Mouse (Mus musculus) kidney, embryonic 14.5 days (tissue): ENCODE results near the gene Pde4b. TPM values are rescaled to one million over a fixed set of nuclear protein-coding genes. Genes with fewer than 3 reads are reported as not detected.

ENCODE experiments used
- ATAC-seq: fragments of 200-750 bp; cut with Nextera tagmentation; 2 replicates; pipeline ENCODE4 v1.8.0; 2017; ENCODE audit warnings: moderate number of reproducible peaks, mild to moderate bottlenecking, moderate TSS enrichment, moderate library complexity; ENCODE audit not compliant: low FRiP score, low TSS enrichment
- H3K27ac ChIP-seq: fragments of 300-500 bp; sonication (generic); 2 replicates; pipeline ENCODE4 v1.5.1; 2014; ENCODE audit warnings: low read depth, mild to moderate bottlenecking, low read length, moderate library complexity, mixed read lengths
- H3K27me3 ChIP-seq: fragments of 300-500 bp; sonication (generic); 2 replicates; pipeline ENCODE4 v1.6.1; 2014; ENCODE audit warnings: mild to moderate bottlenecking, low read length; ENCODE audit not compliant: control insufficient read depth, insufficient read depth
- H3K36me3 ChIP-seq: fragments of 300-500 bp; sonication (generic); 2 replicates; pipeline ENCODE4 v1.6.1; 2014; ENCODE audit warnings: low read length, mixed read lengths; ENCODE audit not compliant: control insufficient read depth, insufficient read depth
- H3K4me1 ChIP-seq: fragments of 300-500 bp; sonication (generic); 2 replicates; pipeline ENCODE4 v1.6.1; 2014; ENCODE audit warnings: low read length, mixed read lengths; ENCODE audit not compliant: control insufficient read depth, insufficient read depth
- H3K4me2 ChIP-seq: fragments of 300-500 bp; sonication (generic); replicated peaks from 2 replicates; pipeline ENCODE4 v1.6.1; 2014; ENCODE audit warnings: low read depth, mild to moderate bottlenecking, low read length
- H3K4me3 ChIP-seq: fragments of 300-500 bp; sonication (generic); 2 replicates; pipeline ENCODE4 v1.5.1; 2014; ENCODE audit warnings: mild to moderate bottlenecking, low read length
- H3K9ac ChIP-seq: fragments of 300-500 bp; sonication (generic); 2 replicates; pipeline ENCODE4 v1.6.1; 2014; ENCODE audit warnings: low read depth, mild to moderate bottlenecking, low read length, moderate library complexity
- H3K9me3 ChIP-seq: fragments of 300-500 bp; sonication (generic); 2 replicates; pipeline ENCODE4 v1.6.1; 2016; ENCODE audit warnings: low read length; ENCODE audit not compliant: control insufficient read depth
- WGBS: fragments of 180-500 bp; shearing (Covaris S2); extraction: QIAGEN DNeasy Blood & Tissue Kit; methylation state at CpG from one replicate; pipeline ENCODE4 v1.1.7; 2014; 5-methylcytosine and 5-hydroxymethylcytosine counted together
- polyA plus RNA-seq: library from polyadenylated mRNA; unstranded; fragments of >200 nt; fragmentation: Nextera tagmentation; extraction: Ambion mirVana; gene quantifications from 2 replicates; pipeline ENCODE4 v1.2.1, GENCODE M21; 2014

The Pde4b gene
- polyA plus RNA-seq, 1 experiment from 2014 or later = 10.4 TPM

DNA sequence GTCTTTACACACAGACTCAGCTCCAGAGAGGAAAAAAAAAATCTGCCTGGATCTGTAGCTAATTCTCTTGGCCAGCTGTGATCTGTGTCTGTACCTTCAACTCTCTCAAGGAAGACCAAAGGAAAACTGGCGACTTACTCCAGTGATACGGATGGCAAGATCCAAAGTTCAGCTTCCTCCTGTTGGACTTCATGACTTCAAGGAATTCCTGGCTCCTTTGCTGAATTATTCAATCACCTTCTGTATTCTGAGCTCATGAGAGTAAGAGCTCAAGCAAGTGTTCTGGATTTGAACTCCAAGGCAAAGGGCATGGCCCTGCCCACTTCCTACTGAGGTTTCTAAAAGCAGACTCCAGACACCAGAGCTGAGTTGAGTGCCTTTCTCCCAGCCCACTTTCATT, 245.0 kb downstream of the Pde4b start:
- Histone ChIP-seq H3K4me1 (no peaks in the 10 kb centered on the region), H3K36me3 (no peaks in the 10 kb centered on the region), H3K27me3 (no peaks in the 10 kb centered on the region), H3K9ac (no peak overlapping the region), H3K27ac (no peak overlapping the region), H3K4me2 (no peak overlapping the region), H3K4me3 (no peak overlapping the region), H3K9me3 (no peaks in the 10 kb centered on the region)
- WGBS = 88% methylated on average over 2 of the region's 2 CpGs
- no peak for ATAC-seq

DNA sequence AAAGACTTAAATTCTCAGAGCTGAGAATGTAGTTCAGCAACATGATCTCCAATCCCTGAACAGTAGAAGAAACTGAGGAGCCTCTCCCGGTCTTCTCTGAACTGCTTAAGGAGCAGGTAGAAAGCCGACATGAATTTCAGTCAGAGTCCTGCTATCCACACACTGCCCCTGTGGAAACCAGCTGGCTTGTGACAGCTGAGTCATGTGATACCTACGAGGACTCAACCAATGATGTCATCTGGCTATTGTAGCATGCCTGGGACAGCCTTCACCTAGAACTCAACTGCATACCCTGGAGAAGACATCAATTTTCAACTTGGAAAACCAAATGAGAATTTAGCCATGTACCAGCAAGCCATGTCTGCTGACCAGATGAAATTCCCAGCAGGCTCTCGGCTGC, 245.5 kb downstream of the Pde4b start:
- no peaks in the 10 kb centered on the region for H3K36me3 ChIP-seq
- no peak overlapping the region for H3K27ac ChIP-seq
- ATAC-seq = no peak
- WGBS = 68% methylated on average over 4 of the region's 4 CpGs
- no peaks in the 10 kb centered on the region for H3K9me3 ChIP-seq
- no peak overlapping the region for H3K9ac ChIP-seq
- no peaks in the 10 kb centered on the region for H3K27me3 ChIP-seq
- no peak overlapping the region for H3K4me3 ChIP-seq
- no peaks in the 10 kb centered on the region for H3K4me1 ChIP-seq
- H3K4me2 ChIP-seq = no peak overlapping the region

DNA sequence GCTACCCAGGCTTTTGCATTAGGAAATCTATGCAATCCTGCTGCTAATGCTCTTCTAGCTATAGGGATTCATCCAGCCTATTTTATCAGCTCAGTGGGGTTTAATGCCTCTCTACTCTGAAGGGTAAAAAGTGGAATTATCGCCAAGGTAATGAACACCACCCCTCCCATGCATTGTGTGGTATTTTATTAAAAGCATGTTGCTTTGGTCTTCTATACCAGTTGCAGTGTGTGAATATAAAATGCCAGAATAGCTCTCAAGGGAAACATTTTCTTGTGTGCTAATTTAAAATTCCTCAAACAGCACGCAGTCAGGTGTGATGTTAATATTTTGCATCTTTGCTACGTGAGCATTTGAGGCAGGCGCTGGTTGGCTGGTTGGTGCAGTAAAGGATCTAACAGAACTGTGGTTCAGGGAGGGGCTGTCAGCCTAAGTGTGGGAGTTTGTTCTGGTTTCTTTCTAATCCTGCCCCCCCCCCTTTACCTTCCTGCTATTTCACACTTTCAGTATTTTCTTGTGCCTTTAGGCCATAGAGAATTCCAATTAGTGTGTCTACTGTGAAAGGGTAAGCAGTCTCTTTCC, 259.7 kb downstream of the Pde4b start:
- Histone ChIP-seq H3K36me3 (no peaks in the 10 kb centered on the region), H3K4me3 (no peak overlapping the region), H3K4me2 (no peak overlapping the region), H3K27me3 (no peaks in the 10 kb centered on the region), H3K9ac (no peak overlapping the region), H3K27ac (no peak overlapping the region), H3K4me1 (no peaks in the 10 kb centered on the region), H3K9me3 (no peaks in the 10 kb centered on the region)
- ATAC-seq = no peak
- WGBS = 77% methylated on average over 4 of the region's 4 CpGs

DNA sequence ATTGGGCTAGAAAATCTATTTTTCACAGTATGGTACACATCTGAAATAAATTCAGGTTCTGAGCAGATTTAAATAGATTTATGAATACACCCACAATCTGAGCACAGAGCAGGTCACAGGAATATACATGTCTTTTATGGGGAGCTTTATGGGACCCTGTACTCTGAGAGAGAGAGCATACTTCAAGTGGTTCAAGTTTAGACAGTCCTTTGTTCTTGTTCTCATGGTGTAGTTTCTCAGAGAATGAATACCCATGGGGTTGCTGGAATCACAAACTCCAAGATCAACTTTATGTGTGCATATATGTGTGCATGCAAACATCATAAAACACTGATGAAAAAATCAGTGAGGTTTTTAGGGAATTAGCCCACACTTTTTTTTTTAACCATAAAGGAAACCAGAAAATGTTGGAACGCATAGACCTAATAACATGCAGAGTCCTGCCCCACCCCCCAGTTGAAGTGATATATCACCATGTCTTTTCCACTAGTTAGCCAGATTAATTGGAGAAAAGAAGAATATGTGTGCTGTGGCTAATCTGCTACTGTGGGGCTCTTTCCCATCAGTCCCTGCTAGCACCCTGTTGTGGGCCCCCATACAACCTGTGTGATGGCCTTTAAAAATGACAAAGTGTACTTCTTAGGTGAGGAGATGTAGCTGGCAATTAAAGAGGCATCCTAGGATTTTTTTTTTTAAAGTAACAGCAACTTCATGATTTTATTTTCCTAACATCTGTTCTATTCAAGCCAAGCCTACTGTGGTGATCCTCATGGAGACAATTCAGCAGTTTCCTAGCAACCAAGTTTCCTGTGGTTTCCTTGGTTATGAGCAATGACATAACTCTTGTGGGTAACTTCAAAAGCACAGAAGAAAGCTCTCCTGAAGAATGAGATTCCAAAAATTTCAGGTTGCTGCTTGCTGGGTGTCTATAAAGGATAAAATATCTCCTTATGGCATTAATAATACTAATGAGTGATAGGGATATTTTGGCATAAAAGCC, 264.4 kb downstream of the Pde4b start:
- 66% methylated on average over 1 of the region's 1 CpGs for WGBS
- Histone ChIP-seq H3K9ac (no peak overlapping the region), H3K4me3 (no peak overlapping the region), H3K27me3 (no peaks in the 10 kb centered on the region), H3K9me3 (no peaks in the 10 kb centered on the region), H3K4me2 (no peak overlapping the region), H3K36me3 (no peaks in the 10 kb centered on the region), H3K27ac (no peak overlapping the region), H3K4me1 (no peaks in the 10 kb centered on the region)
- no peak for ATAC-seq

DNA sequence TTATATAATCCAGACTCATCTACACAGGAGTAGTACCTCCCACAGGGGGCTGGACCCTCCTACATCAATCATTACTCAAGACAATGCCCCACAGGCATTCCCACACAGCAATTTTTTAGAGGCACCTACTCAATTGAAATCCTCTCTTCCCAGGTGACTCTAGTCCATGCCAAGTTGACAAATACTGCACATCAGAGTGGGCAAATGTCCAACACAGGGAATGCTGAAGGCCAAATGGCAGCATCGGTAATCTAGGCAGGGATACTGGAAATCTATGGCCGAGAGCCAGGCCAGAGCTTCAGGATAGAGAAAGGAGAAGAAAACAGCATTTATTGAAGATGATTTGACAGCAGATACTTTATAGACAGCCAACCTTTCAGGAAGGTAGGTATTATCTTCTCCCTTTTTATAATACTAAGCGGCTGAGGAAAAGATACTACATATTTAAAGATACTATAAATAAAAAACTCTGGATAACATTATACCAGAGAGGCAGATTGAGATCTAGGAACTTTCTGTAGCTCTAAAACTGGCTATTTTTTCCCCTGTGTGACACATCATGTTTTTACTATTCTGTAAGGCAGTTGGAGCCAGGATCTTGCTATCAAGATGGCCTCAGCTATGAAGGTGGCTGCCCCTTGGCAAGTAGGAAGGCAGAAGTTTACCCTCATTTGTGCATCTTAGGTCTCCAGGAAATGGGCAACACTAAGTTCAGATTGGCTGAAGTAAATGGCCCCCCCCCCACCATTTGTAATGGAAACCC, 266.5 kb downstream of the Pde4b start:
- Histone ChIP-seq H3K27me3 (no peaks in the 10 kb centered on the region), H3K9me3 (no peaks in the 10 kb centered on the region), H3K4me1 (no peaks in the 10 kb centered on the region), H3K27ac (no peak overlapping the region), H3K4me2 (no peak overlapping the region), H3K36me3 (no peaks in the 10 kb centered on the region), H3K9ac (no peak overlapping the region), H3K4me3 (no peak overlapping the region)
- ATAC-seq = no peak
- 93% methylated on average over 3 of the region's 3 CpGs for WGBS

DNA sequence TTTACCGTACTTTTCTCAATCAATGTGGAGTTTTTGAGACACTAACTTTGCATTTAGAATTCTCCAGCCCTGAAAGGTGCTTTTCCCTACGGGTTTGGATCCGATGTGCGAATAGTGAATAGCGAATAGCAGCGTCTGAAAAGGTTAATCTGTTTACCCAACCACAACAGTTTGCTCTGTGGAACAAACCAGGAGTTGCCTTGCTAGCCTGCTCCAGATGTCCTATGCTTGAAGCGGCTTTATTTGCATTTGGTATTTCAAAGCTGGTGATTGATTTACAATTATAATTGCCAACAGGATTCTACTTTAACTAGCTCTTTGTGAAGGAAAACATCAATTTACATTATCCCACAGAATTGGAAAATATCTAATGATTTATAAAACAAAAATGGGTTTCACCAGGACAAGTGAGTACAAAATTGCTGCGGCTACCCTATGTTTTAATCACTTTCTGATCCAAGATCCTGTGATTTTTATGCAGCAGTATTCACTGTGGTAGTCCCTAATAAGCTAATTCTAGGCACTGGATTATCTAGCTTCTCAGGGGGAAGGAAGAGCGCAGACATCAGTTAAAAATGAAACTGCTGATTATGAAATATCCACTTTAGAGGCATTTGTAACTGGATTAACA, 280.9 kb downstream of the Pde4b start:
- no peak overlapping the region for H3K4me2 ChIP-seq
- H3K27me3 ChIP-seq = no peaks in the 10 kb centered on the region
- 45% methylated on average over 9 of the region's 9 CpGs for WGBS
- H3K9ac ChIP-seq = no peak overlapping the region
- H3K4me1 ChIP-seq = no peaks in the 10 kb centered on the region
- no peak overlapping the region for H3K4me3 ChIP-seq
- ATAC-seq = no peak
- H3K9me3 ChIP-seq = no peaks in the 10 kb centered on the region
- H3K36me3 ChIP-seq = no peaks in the 10 kb centered on the region
- no peak overlapping the region for H3K27ac ChIP-seq

DNA sequence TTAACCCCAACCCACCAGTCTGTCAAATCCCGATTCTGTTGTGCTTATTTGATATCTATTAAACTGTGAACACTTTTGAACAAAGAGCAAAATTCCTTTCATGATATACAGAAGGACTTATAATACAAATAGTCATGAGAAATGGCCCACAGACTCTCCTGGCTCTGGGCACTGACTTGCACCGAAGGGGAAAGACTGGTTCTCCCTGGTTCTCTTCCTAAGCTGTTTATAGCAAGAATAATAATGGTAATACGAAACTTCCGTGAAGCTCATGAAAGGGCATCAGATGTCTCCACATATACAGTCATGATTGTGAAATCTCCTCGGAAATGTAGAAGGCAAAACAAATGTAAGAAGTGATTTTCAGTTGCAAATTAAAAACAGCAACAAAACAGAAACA, 287.3 kb downstream of the Pde4b start:
- Histone ChIP-seq H3K4me1 (no peaks in the 10 kb centered on the region), H3K9ac (no peak overlapping the region), H3K36me3 (no peaks in the 10 kb centered on the region), H3K27ac (no peak overlapping the region), H3K9me3 (no peaks in the 10 kb centered on the region), H3K4me2 (no peak overlapping the region), H3K4me3 (no peak overlapping the region), H3K27me3 (no peaks in the 10 kb centered on the region)
- no peak for ATAC-seq
- 67% methylated on average over 5 of the region's 5 CpGs for WGBS

DNA sequence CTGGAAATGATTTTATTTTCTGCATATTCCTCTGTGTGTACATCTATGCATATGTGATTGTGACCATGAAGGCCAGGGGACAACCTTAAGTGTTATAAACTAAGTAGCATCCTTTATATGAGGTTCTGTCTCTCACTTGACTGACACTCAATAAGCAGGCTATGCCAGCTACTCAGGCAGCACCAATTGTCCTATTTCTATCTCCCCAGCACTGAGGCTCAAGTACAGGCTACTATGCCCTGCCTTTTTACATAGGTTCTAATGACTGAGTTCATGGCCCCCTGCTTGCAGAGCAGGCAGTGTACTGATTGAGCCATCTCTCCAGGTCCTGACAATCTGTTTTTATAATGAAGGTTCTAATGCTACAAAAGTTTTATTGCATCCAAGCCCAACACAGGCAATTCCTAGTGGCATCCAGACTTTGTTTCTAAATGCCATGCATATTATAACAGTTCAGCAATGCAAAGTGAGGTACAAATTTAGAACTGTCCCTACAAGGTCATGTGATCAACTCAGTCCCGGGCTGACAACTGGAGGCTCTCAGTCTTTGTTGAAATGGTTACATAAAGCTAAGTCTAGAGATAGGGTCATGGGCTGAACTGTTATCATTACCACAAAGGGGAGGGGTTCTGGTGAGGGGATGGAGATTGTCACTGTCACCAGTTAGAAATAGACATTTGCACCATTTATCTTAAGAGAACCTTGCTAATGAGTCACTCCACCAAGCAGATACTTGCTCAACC, 295.6 kb downstream of the Pde4b start:
- H3K36me3 ChIP-seq = no peaks in the 10 kb centered on the region
- 74% methylated on average over 1 of the region's 1 CpGs for WGBS
- no peak overlapping the region for H3K27ac ChIP-seq
- no peak overlapping the region for H3K4me2 ChIP-seq
- no peak overlapping the region for H3K4me3 ChIP-seq
- no peak overlapping the region for H3K9ac ChIP-seq
- H3K9me3 ChIP-seq = no peaks in the 10 kb centered on the region
- H3K27me3 ChIP-seq = no peaks in the 10 kb centered on the region
- ATAC-seq = no peak
- H3K4me1 ChIP-seq = no peaks in the 10 kb centered on the region
